Comparison of ENCODE assay signal across 9 mouse cellular contexts in the genomic region with DNA sequence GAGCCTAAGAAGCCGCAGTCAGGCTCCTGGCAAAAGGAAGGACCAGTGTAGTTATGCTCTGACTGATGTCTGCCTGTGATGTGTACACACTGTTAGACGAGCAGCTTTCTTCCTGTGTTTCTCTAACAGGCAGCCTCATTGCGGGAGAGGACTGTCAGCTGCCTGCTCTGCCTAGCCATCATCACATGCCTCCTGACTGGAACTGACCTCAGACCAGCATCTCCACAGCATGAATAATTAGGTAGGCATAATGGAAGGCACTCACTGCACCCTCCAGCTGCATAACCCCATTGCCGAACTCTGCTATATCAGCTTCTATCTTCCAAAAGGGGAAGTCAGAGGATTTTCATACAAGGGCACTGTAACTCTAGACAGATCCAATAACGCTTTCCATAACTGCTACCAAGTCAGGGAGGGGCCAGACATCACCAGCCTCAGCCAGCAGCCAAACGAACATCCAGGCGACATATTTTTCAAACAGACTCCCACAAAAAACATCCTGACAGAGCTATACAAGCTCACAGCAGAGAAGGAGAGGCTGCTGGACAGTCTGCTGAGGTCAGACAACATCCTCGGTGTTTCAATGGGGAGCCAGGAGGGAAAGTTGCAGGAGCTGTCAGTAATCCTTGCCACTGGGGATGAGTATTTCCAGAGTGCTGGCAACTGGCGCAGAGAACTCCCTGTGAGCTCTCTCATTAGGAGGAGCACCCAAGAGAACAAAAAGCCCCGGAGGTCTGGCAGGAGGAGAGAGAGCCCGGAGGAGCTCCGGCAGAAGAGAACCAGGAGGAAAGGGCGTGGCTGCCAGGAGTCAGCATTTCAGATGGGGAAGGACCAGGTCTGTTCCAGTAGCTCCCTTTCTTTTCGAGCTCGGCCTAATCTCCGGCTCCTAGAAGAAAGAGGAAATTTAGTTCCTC. TPM values are rescaled to one million over a fixed set of nuclear protein-coding genes. Genes with fewer than 3 reads are reported as not detected.
DNase-seq lines count a peak whose midpoint lies in the region; ATAC-seq and TF ChIP-seq lines count a peak whose summit lies in the region.
"Had no signal": no experiment of that assay in that cellular context is flagged by ENCODE, and none has a peak within 500 bp of the region (broad histone marks: within the 10 kb centered on the region; RNA-seq: fewer than 3 reads in every experiment).

No protein-coding gene starts in this region.

- no peaks in the 10 kb centered on the region for H3K36me3 ChIP-seq in embryonic facial prominence, embryonic 14.5 days (ENCODE audit: control insufficient read depth, insufficient read depth, low read length)
- H3K36me3 ChIP-seq in intestine, embryonic 15.5 days, result no peaks in the 10 kb centered on the region

- intact Hi-C loops in gastrocnemius, adult 2 months (cut with DNase I), result no loop called here

- H3K4me2 ChIP-seq in embryonic facial prominence, embryonic 14.5 days (ENCODE audit: low read depth, low read length), result peak overlapping the region; percentile 38
- H3K4me2 ChIP-seq in intestine, embryonic 15.5 days (replicated peaks), result peak overlapping the region; percentile 38

- peak overlapping the region; percentile 35 for H3K4me3 ChIP-seq in gastrocnemius, adult 2 months
- no peak overlapping the region for H3K4me3 ChIP-seq in embryonic facial prominence, embryonic 14.5 days (ENCODE audit: low read depth, low read length)
- no peak overlapping the region for H3K4me3 ChIP-seq in intestine, embryonic 15.5 days (replicated peaks)

- peak; percentile 78 for ATAC-seq in embryonic facial prominence, embryonic 14.5 days (ENCODE audit: low read depth)
- peak; percentile 60; the same call in 1 of the 2 replicates for ATAC-seq in intestine, embryonic 15.5 days
- ATAC-seq in megakaryocyte-erythroid progenitor cell, adult 5-6 weeks (replicated peaks; ENCODE audit: low FRiP score, low TSS enrichment, poor library complexity, severe bottlenecking), result no peak

- TF ChIP-seq CTCF in gastrocnemius, adult 2 months (IDR thresholded peaks at IDR 0.05), result no peak

- no peaks in the 10 kb centered on the region for H3K27me3 ChIP-seq in embryonic facial prominence, embryonic 14.5 days (replicated peaks; ENCODE audit: control insufficient read depth, insufficient read depth, low read length)
- no peaks in the 10 kb centered on the region for H3K27me3 ChIP-seq in intestine, embryonic 15.5 days (replicated peaks)

- no peaks in the 10 kb centered on the region for H3K9me3 ChIP-seq in embryonic facial prominence, embryonic 14.5 days (ENCODE audit: control insufficient read depth, low read length)
- no peaks in the 10 kb centered on the region for H3K9me3 ChIP-seq in intestine, embryonic 15.5 days

- H3K9ac ChIP-seq in embryonic facial prominence, embryonic 14.5 days (ENCODE audit: low read depth, low read length), result peak overlapping the region; percentile 16; the same call in 1 of the 2 replicates
- no peak overlapping the region for H3K9ac ChIP-seq in intestine, embryonic 15.5 days

- WGBS in embryonic facial prominence, embryonic 14.5 days, result 31% methylated on average over 16 of the region's 16 CpGs
- 40% methylated on average over 16 of the region's 16 CpGs for WGBS in intestine, embryonic 15.5 days

- peak; percentile 16 for DNase-seq in gastrocnemius, adult 2 months
- no peak for DNase-seq in gastrocnemius, adult 8-10 months (ENCODE audit: low spot score in 2 of 2)
- DNase-seq in ES-CJ7 (ENCODE audit: low read depth, low spot score), result peak; percentile 2
- peak; percentile 32 for DNase-seq in embryonic facial prominence, embryonic 14.5 days (ENCODE audit: low spot score)
- DNase-seq in thymus, postnatal 25 days, result no peak
- DNase-seq in cerebellum, adult 18-20 months, result no peak
- DNase-seq: kidney, adult 8-10 months had no signal

- no peak overlapping the region for H3K27ac ChIP-seq in gastrocnemius, adult 2 months
- no peak overlapping the region for H3K27ac ChIP-seq in embryonic facial prominence, embryonic 14.5 days (replicated peaks; ENCODE audit: low read depth, low read length)
- peak overlapping the region; percentile 41 for H3K27ac ChIP-seq in intestine, embryonic 15.5 days

- H3K4me1 ChIP-seq in embryonic facial prominence, embryonic 14.5 days (ENCODE audit: control insufficient read depth, insufficient read depth, low read length), result peaks cover 8% of the 10 kb centered on the region; the same call in 1 of the 2 replicates
- peaks cover 10% of the 10 kb centered on the region for H3K4me1 ChIP-seq in intestine, embryonic 15.5 days (replicated peaks)

RNA-seq across cellular contexts. Expression of a gene that starts 36.4 kb away (rescaled TPM):
- 1 to 10 TPM; 2.8 to 7.8 TPM for total RNA-seq in gastrocnemius, adult 2 months (2021)
- total RNA-seq in gastrocnemius, adult 8-10 months (2022), result 1 to 10 TPM; 2.9 to 3.9 (median 3.5) TPM
- 2.5 and 3.1 TPM in 2 replicates for polyA plus RNA-seq in embryonic facial prominence, embryonic 14.5 days (2014; fragmentation: Nextera tagmentation; extraction: Ambion mirVana)
- 4.7 and 5.5 TPM in 2 replicates for polyA plus RNA-seq in intestine, embryonic 15.5 days (2015; fragmentation: Nextera tagmentation; extraction: Ambion mirVana)
- not detected in 2 replicates for total RNA-seq in megakaryocyte-erythroid progenitor cell, adult 5-6 weeks (2014; fragmentation: Nextera tagmentation)
- total RNA-seq in megakaryocyte-erythroid progenitor cell, adult 5-6 weeks (2017), result not detected in 2 replicates

Comparison
In these comparisons a context has a peak if more than half of its experiments do, and no peak if none do; other contexts are left out.
1. DNase-seq: peak in gastrocnemius, adult 2 months (single experiment), ES-CJ7 (single experiment) and embryonic facial prominence, embryonic 14.5 days (single experiment); none in gastrocnemius, adult 8-10 months (0 of 2), thymus, postnatal 25 days (single experiment) and cerebellum, adult 18-20 months (0 of 2).